Mouse (Mus musculus) heart, adult 2 months (tissue): Measurements from ENCODE around the gene Avp.

Experiments
- CTCF ChIP-seq: fragments of 200-600 bp; IDR thresholded peaks from 2 replicates; pipeline ENCODE4 v1.8.1; 2022; ENCODE audit warnings: antibody characterized with exemption, mild to moderate bottlenecking, moderate library complexity
- POLR2A ChIP-seq: fragments of 200-500 bp; IDR thresholded peaks from 2 replicates; pipeline ENCODE4 v1.6.1; 2011; ENCODE audit warnings: mild to moderate bottlenecking, low read depth, low read length, control low read depth; ENCODE audit not compliant: insufficient read depth

DNA sequence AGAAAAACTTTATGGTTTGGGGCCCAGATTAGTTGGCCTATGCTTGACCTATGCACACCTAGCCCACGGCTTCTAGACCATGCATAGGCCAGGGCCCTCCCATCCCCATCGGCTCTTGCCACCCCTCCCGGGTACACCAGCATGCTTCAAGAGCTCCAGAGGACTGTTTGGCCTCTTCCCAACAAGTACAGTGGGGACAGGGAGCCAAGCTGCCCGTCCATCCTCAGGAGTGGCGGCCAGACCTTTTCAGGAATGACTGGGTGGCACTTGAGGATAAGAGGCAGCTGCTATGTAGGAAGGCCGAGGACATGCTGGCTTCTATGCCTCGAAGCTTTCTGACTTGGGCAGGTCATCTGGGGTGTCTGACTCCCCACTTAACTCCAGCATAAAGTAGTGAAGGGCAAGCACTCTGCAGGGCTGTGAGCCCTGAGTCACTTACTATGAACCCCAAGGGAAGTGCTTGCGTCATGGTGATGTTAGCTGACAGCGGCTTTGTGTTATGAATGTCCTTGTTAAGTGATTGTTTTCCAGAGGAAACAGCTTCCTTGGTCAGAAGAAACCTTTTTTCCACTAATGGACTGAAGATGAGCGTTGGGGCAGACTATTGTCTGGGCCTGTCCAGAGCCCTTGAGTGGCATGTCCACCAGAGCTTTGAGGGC, 1.7 kb upstream of the Avp start:
- no peak for TF ChIP-seq CTCF
- TF ChIP-seq POLR2A, result no peak
